ENCODE assay signal across 14 mouse cellular contexts in the genomic region with DNA sequence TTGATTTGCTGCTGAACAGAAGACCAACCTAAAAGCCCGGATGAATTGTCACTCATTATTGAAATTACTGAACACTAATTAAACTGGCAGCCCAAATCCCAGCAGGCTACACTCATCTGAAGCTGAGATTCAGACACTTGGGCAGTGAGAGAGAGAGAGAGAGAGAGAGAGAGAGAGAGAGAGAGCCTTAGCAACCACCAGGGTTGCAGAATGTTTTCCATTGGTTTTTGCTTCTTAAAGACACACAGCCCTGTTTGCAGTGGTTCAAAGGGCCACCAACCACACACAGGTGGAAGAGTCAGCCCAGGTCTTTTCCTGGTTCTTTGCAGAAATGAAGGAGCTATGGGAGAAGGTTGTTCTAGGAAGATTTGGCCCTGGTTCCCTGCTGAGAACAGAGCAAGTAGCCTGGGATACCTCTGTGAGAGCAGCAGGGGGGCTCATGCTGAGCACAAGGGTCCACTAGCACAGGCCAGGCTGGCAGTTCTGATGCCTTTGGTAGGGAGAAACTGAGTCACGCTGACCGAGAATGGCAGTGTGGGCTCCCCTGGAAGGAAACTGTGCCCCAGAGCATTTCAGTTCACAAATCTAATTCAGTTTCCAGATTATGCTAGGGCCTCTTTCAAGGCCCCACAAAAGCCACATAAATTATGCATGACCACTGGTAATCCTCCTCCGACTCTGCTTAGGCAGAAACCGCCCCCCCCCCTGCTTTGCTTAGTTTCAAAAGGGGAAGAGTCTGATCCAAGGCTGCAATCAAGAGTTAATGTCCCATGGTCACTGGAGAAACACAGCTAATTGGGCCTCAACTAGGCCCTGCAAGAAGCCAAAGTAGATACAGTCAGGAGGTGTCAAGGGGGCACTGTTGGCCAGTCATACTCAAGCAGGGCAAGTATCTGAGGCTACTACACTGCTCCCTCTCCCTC.
DNase-seq lines count a peak whose midpoint lies in the region; ATAC-seq and TF ChIP-seq lines count a peak whose summit lies in the region.
"Had no signal": no experiment of that assay in that cellular context is flagged by ENCODE, and none has a peak within 500 bp of the region (broad histone marks: within the 10 kb centered on the region; RNA-seq: fewer than 3 reads in every experiment).

No protein-coding gene starts in this region.

- 23% methylated on average over 5 of the region's 5 CpGs for WGBS in kidney, embryonic 15.5 days
- WGBS in forebrain, embryonic 13.5 days = 8% methylated on average over 5 of the region's 5 CpGs
- WGBS in intestine, postnatal 0 days = 66% methylated on average over 5 of the region's 5 CpGs
- WGBS in neural tube, embryonic 15.5 days = 16% methylated on average over 5 of the region's 5 CpGs

- no peaks in the 10 kb centered on the region for H3K9me3 ChIP-seq in kidney, embryonic 15.5 days (replicated peaks)
- H3K9me3 ChIP-seq in forebrain, embryonic 13.5 days (replicated peaks) = no peaks in the 10 kb centered on the region
- no peaks in the 10 kb centered on the region for H3K9me3 ChIP-seq in intestine, postnatal 0 days (ENCODE audit: control insufficient read depth)
- no peaks in the 10 kb centered on the region for H3K9me3 ChIP-seq in neural tube, embryonic 15.5 days (replicated peaks)
- H3K9me3 ChIP-seq: heart, embryonic 10.5 days had no signal

- no peak overlapping the region for H3K4me2 ChIP-seq in kidney, embryonic 15.5 days
- H3K4me2 ChIP-seq in forebrain, embryonic 13.5 days = peak overlapping the region; percentile 24
- no peak overlapping the region; the same call in 1 of the 2 replicates for H3K4me2 ChIP-seq in intestine, postnatal 0 days (replicated peaks; ENCODE audit: low read depth)
- no peak overlapping the region for H3K4me2 ChIP-seq in neural tube, embryonic 15.5 days
- H3K4me2 ChIP-seq: lung, embryonic 14.5 days had no signal

- peak overlapping the region; percentile 83 for H3K27ac ChIP-seq in kidney, embryonic 15.5 days
- H3K27ac ChIP-seq in forebrain, embryonic 13.5 days = peak overlapping the region; percentile 51
- H3K27ac ChIP-seq in intestine, postnatal 0 days (ENCODE audit: low read depth, low read length) = peak overlapping the region; percentile 41; the same call in 1 of the 2 replicates
- H3K27ac ChIP-seq in neural tube, embryonic 15.5 days (replicated peaks) = peak overlapping the region; percentile 76
- H3K27ac ChIP-seq: heart, embryonic 10.5 days had no signal

- no peak for DNase-seq in kidney, adult 18-20 months
- DNase-seq in left cerebral cortex, adult 9 months (ENCODE audit: low spot score in 2 of 2) = no peak
- no peak for DNase-seq in adrenal gland, adult 2 months
- DNase-seq in layer of hippocampus, adult 11-12 months (ENCODE audit: low spot score) = no peak
- DNase-seq: adrenal gland, postnatal 25 days; cerebellum, adult 8-10 months; kidney, adult 11 months; lung, embryonic 14.5 days; thymus, adult 2 months had no signal

- TF ChIP-seq CTCF in intestine, postnatal 0 days (IDR thresholded peaks at IDR 0.05; ENCODE audit: low read depth) = no peak

- no peak overlapping the region for H3K9ac ChIP-seq in kidney, embryonic 15.5 days
- no peak overlapping the region for H3K9ac ChIP-seq in forebrain, embryonic 13.5 days
- no peak overlapping the region for H3K9ac ChIP-seq in intestine, postnatal 0 days (ENCODE audit: low read depth, low read length)
- no peak overlapping the region for H3K9ac ChIP-seq in neural tube, embryonic 15.5 days (replicated peaks)
- H3K9ac ChIP-seq: lung, embryonic 14.5 days had no signal

- no peaks in the 10 kb centered on the region for H3K36me3 ChIP-seq in kidney, embryonic 15.5 days
- no peaks in the 10 kb centered on the region for H3K36me3 ChIP-seq in forebrain, embryonic 13.5 days (ENCODE audit: poor library complexity, severe bottlenecking)
- no peaks in the 10 kb centered on the region for H3K36me3 ChIP-seq in intestine, postnatal 0 days (ENCODE audit: control insufficient read depth, insufficient read depth)
- no peaks in the 10 kb centered on the region for H3K36me3 ChIP-seq in neural tube, embryonic 15.5 days
- H3K36me3 ChIP-seq: heart, embryonic 10.5 days had no signal

- peak; percentile 81 for ATAC-seq in kidney, embryonic 15.5 days (replicated peaks; ENCODE audit: low FRiP score)
- ATAC-seq in forebrain, embryonic 13.5 days = peak; percentile 81
- peak; percentile 59 for ATAC-seq in intestine, postnatal 0 days
- peak; percentile 73 for ATAC-seq in neural tube, embryonic 15.5 days (ENCODE audit: low FRiP score)

- peaks cover 11% of the 10 kb centered on the region for H3K27me3 ChIP-seq in kidney, embryonic 15.5 days
- peaks cover 37% of the 10 kb centered on the region for H3K27me3 ChIP-seq in forebrain, embryonic 13.5 days
- no peaks in the 10 kb centered on the region for H3K27me3 ChIP-seq in intestine, postnatal 0 days (replicated peaks; ENCODE audit: control insufficient read depth, insufficient read depth, low read length)
- no peaks in the 10 kb centered on the region for H3K27me3 ChIP-seq in neural tube, embryonic 15.5 days (replicated peaks)

- H3K4me3 ChIP-seq in kidney, embryonic 15.5 days (replicated peaks) = no peak overlapping the region
- no peak overlapping the region for H3K4me3 ChIP-seq in forebrain, embryonic 13.5 days
- no peak overlapping the region for H3K4me3 ChIP-seq in intestine, postnatal 0 days (ENCODE audit: low read depth, low read length)
- H3K4me3 ChIP-seq in neural tube, embryonic 15.5 days (replicated peaks) = no peak overlapping the region
- H3K4me3 ChIP-seq: heart, embryonic 10.5 days had no signal

- peaks cover 22% of the 10 kb centered on the region for H3K4me1 ChIP-seq in kidney, embryonic 15.5 days
- H3K4me1 ChIP-seq in forebrain, embryonic 13.5 days = peaks cover 26% of the 10 kb centered on the region
- 0 out of 2 replicates have a peak, but pooled peaks cover 2% of the 10 kb centered on the region for H3K4me1 ChIP-seq in intestine, postnatal 0 days (replicated peaks; ENCODE audit: control insufficient read depth, insufficient read depth, low read length)
- H3K4me1 ChIP-seq in neural tube, embryonic 15.5 days = peaks cover 18% of the 10 kb centered on the region
- H3K4me1 ChIP-seq: heart, embryonic 10.5 days had no signal
